Mouse (Mus musculus): ENCODE data around the gene Dkkl1. TPM values are rescaled to one million over a fixed set of nuclear protein-coding genes. Genes with fewer than 3 reads are reported as not detected.

The Dkkl1 gene
- total and polyA plus RNA-seq, 3 experiments: 9.2 to 32.0 TPM; not detected in 1

GRCm38 (mm10) chr7:45229459-45230203 lies 17.7 kb upstream of the Dkkl1 start:
- no peak overlapping the region for H3K4me3 ChIP-seq (ENCODE audit: control insufficient read depth in 1 of 2, insufficient read depth in 1 of 2, low read depth in 2 of 2, low read length in 2 of 2)
- H3K9me3 ChIP-seq (replicated peaks; ENCODE audit: insufficient read depth, low read length): no peaks in the 10 kb centered on the region
- H3K4me1 ChIP-seq (ENCODE audit: control insufficient read depth in 1 of 2, insufficient read depth in 2 of 2, low read length in 2 of 2): no peaks in the 10 kb centered on the region; a peak in 2 of 4 replicates
- H3K27ac ChIP-seq (ENCODE audit: control insufficient read depth, low read depth, low read length): no peak overlapping the region
- 0 out of 4 replicates have a peak, but pooled peaks cover 0 to 2% of the 10 kb centered on the region in 2 experiments for H3K36me3 ChIP-seq (ENCODE audit: control insufficient read depth in 1 of 2, insufficient read depth in 2 of 2, low read length in 2 of 2)
- TF ChIP-seq CTCF (IDR thresholded peaks at IDR 0.05 in 2 of 3, conservative IDR thresholded peaks at IDR 0.05 in 1 of 3; ENCODE audit: control insufficient read depth in 1 of 3, insufficient read depth in 1 of 3, low read depth in 2 of 3, low read length in 3 of 3, poor library complexity in 1 of 3, severe bottlenecking in 1 of 3) (no peak), POLR2AphosphoS2 (IDR thresholded peaks at IDR 0.05; ENCODE audit: low read length) (no peak)
- no peak for DNase-seq (ENCODE audit: low read depth, low spot score)
- no peak overlapping the region for H3K9ac ChIP-seq (ENCODE audit: control insufficient read depth, low read depth, low read length, poor library complexity, severe bottlenecking)
- no peaks in the 10 kb centered on the region for H3K79me2 ChIP-seq (ENCODE audit: control insufficient read depth, insufficient read depth, low read length, poor library complexity)
- H3K27me3 ChIP-seq (ENCODE audit: control insufficient read depth in 1 of 2, insufficient read depth in 2 of 2, low read length in 2 of 2): peaks cover 4 to 5% of the 10 kb centered on the region in 2 experiments

- no peaks in the 10 kb centered on the region for H3K9me3 ChIP-seq (replicated peaks; ENCODE audit: insufficient read depth, low read length)
- H3K79me2 ChIP-seq (ENCODE audit: control insufficient read depth, insufficient read depth, low read length, poor library complexity): no peaks in the 10 kb centered on the region
- no peak overlapping the region for H3K27ac ChIP-seq (ENCODE audit: control insufficient read depth, low read depth, low read length)
- TF ChIP-seq ZC3H11A (IDR thresholded peaks at IDR 0.05; ENCODE audit: low read depth, low read length) (no peak), ELF1 (IDR thresholded peaks at IDR 0.05; ENCODE audit: low read depth, low read length) (no peak), POLR2AphosphoS2 (IDR thresholded peaks at IDR 0.05; ENCODE audit: low read length) (no peak), E2F4 (IDR thresholded peaks at IDR 0.05; ENCODE audit: borderline replicate concordance, low read depth, low read length) (no peak), ZKSCAN1 (IDR thresholded peaks at IDR 0.05; ENCODE audit: low read depth, low read length) (no peak), MXI1 (IDR thresholded peaks at IDR 0.05; ENCODE audit: low read depth, low read length) (no peak), HCFC1 (IDR thresholded peaks at IDR 0.05; ENCODE audit: low read depth, low read length) (no peak)
- H3K9ac ChIP-seq (ENCODE audit: control insufficient read depth, low read depth, low read length, poor library complexity, severe bottlenecking): no peak overlapping the region
- H3K4me3 ChIP-seq (ENCODE audit: control insufficient read depth in 1 of 2, insufficient read depth in 1 of 2, low read depth in 2 of 2, low read length in 2 of 2): no peak overlapping the region
- no peak for DNase-seq (ENCODE audit: low read depth, low spot score)
- 0 out of 4 replicates have a peak, but pooled peaks cover 0 to 2% of the 10 kb centered on the region in 2 experiments for H3K36me3 ChIP-seq (ENCODE audit: control insufficient read depth in 1 of 2, insufficient read depth in 2 of 2, low read length in 2 of 2)
- H3K27me3 ChIP-seq (ENCODE audit: control insufficient read depth in 1 of 2, insufficient read depth in 2 of 2, low read length in 2 of 2): peaks cover 4 to 5% of the 10 kb centered on the region in 2 experiments
- no peaks in the 10 kb centered on the region; a peak in 2 of 4 replicates for H3K4me1 ChIP-seq (ENCODE audit: control insufficient read depth in 1 of 2, insufficient read depth in 2 of 2, low read length in 2 of 2)
Measured at GRCm38 (mm10) chr7:45229046-45229445, 17.1 kb upstream of the Dkkl1 start.

- Histone ChIP-seq H3K27ac (ENCODE audit: control insufficient read depth, low read depth, low read length) (no peak overlapping the region), H3K9ac (ENCODE audit: control insufficient read depth, low read depth, low read length, poor library complexity, severe bottlenecking) (no peak overlapping the region), H3K79me2 (ENCODE audit: control insufficient read depth, insufficient read depth, low read length, poor library complexity) (no peaks in the 10 kb centered on the region), H3K4me3 (ENCODE audit: control insufficient read depth in 1 of 2, insufficient read depth in 1 of 2, low read depth in 2 of 2, low read length in 2 of 2) (no peak overlapping the region), H3K27me3 (ENCODE audit: control insufficient read depth in 1 of 2, insufficient read depth in 2 of 2, low read length in 2 of 2) (peaks cover 4 to 5% of the 10 kb centered on the region in 2 experiments), H3K36me3 (ENCODE audit: control insufficient read depth in 1 of 2, insufficient read depth in 2 of 2, low read length in 2 of 2) (0 out of 4 replicates have a peak, but pooled peaks cover 0 to 2% of the 10 kb centered on the region in 2 experiments), H3K9me3 (replicated peaks; ENCODE audit: insufficient read depth, low read length) (no peaks in the 10 kb centered on the region), H3K4me1 (ENCODE audit: control insufficient read depth in 1 of 2, insufficient read depth in 2 of 2, low read length in 2 of 2) (no peaks in the 10 kb centered on the region; a peak in 2 of 4 replicates)
- no peak for DNase-seq (ENCODE audit: low read depth, low spot score)
- TF ChIP-seq ZKSCAN1 (IDR thresholded peaks at IDR 0.05; ENCODE audit: low read depth, low read length) (no peak), POLR2A (IDR thresholded peaks at IDR 0.05; ENCODE audit: control insufficient read depth in 1 of 2, insufficient read depth in 1 of 2, low read depth in 1 of 2, low read length in 2 of 2, poor library complexity in 1 of 2) (no peak), RAD21 (IDR thresholded peaks at IDR 0.05; ENCODE audit: low read depth, low read length) (no peak), CHD1 (IDR thresholded peaks at IDR 0.05; ENCODE audit: low read depth, low read length) (no peak), USF1 (IDR thresholded peaks at IDR 0.05; ENCODE audit: low read depth, low read length) (no peak)
Measured at GRCm38 (mm10) chr7:45228548-45228947, 16.6 kb upstream of the Dkkl1 start.
